Mouse (Mus musculus): ENCODE data around the gene Il12rb1.
"Not testable (repeated sequence)": the region's sequence is repeated elsewhere in the genome, so short reads cannot be mapped to it uniquely, and the experiment has no call there.

Gene Il12rb1

DNA sequence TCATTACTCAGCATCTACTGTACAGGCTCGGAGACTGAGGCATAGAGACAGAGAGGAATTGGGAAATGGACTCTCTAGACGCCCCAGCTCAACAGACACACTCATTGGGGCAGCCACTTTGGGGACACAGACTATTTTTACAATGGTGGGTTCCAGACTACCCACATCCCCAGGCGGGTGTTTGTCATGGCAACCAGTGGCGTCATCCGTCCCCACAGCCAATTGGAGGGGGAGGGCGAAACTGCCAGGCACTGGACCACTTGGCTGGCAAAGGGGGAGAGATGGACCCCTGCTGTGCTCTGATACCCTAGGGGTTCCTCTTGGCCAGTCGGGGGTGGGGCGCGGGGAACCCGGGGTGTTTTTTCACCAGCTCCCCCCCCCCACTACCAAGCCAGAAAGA, 7.6 kb upstream of the Il12rb1 start:
- DNase-seq (ENCODE audit: low read depth, low spot score) = no peak

DNA sequence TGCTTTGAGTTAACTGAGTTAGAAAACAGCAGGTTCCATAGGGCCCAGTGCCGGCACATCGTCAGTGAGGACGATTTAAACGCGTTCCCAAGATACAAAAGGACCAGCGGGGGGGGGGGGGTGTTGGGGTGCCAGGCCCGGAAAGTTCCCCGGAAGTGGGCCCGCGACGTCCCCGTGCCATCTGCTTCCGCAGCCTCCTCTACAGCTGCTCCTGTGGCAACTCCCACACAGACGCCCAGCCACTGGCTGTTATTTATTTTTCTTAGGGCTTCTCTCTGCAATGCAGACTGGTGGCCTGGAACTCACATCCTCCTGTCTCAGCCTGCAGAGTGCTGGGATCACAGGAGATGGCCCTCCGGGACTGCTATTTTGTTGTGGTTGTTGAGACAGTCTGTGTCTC, 7.1 kb upstream of the Il12rb1 start:
- no peak for DNase-seq (ENCODE audit: low read depth, low spot score)

- no peak for DNase-seq (ENCODE audit: low read depth, low spot score)
These were observed 6.4 kb upstream of the Il12rb1 start for GRCm38 (mm10) chr8:70801830-70802229.

DNA sequence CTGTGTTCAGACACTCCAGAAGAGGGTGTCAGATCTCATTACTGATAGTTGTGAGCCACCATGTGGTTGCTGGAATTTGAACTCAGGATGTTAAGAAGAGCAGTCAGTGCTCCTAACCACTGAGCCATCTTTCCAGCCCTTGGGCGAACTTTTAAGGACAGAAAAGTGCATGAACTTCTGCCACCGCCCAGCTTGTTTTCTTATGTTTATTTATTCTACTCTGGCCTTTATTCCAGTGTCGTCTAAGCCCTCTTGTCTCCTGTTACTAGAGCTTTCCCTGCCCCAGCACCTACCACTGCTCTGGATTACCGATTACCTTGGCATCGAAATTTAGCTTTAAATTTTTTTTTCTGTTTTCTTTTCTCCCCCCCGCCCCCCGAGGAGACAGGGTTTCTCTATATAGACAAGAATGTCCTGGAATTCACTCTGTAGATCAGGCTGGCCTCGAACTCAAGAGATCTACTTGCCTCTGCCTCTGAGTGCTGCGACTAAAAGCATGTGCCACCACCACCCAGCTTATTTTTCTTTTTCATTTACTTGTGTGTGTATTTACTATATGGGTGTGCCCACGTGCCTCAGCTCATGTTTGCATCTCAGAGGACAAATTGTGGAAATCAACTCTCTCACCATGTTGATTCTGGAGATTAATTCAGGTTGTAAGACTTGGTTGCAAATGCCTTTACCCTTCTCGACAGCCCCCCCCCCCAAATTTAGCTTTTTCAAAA, 5.3 kb upstream of the Il12rb1 start:
- no peak for DNase-seq (ENCODE audit: low read depth, low spot score)

- no peak for DNase-seq (ENCODE audit: low read depth, low spot score)
These were observed 4.3 kb upstream of the Il12rb1 start for GRCm38 (mm10) chr8:70803761-70804480.

DNA sequence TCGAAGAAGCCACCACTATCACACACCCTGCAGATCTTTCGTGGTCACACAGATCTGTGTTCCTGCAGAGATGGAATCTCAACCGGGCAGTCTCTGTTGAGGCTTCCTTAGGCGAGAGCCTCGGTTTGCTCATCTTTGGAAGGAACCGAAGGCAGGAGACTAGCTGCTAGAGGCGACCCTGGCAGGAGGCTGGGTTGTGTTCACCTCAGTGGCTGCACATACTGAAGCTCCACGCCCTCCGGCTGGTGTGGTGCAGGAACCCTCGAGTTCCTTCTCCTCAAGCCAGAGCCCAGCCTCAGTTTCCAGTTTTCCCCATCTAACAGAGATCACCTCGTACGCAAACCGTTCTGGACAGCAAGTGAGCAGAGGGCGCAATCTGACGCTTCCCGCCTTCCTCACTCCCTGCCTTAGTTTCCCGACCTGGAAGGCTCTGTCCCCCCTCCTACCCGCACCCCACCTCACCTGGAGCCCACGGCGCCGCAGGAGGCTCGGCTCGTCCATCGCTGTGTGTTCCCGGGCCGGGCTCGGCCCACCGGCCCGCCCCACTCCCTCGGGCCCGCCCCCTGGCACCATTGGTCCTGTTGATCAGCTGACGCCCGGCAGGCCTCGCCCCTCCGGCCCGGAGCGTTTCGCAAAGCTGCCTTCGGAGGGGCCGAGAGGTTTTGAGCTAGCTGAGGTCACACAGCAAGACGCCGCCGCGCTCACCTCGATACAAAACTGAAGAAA, 3.6 kb upstream of the Il12rb1 start, which contains the start of gene Mast3:
TSS of gene Mast3 (minus strand) at position 574 of the 726 bp plus-strand sequence.
- no peak for DNase-seq (ENCODE audit: low read depth, low spot score)

DNA sequence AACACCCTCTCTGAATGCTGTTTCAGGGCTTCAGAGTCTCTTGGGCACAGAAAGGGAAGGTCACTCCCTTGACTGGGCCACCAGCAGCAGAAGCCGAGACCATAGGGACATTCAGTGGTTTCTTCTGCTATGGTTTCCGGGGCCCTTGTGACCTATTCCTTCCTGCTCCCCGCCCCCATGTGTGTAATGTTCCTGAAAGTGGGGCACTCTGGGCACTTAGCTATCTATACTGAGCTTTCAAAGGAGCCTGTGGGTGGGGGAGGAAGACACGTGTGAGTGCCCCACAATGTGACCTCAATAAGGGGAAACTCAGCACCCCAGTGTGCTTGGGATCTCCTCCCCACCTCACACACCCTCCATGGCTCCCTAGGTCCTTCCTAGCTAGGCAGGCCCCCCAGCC, 1.7 kb upstream of the Il12rb1 start:
- no peak for DNase-seq (ENCODE audit: low read depth, low spot score)

GRCm38 (mm10) chr8:70807304-70807703, 945 bp upstream of the Il12rb1 start:
- no peak for DNase-seq (ENCODE audit: low read depth, low spot score)

GRCm38 (mm10) chr8:70808955-70809701, 879 bp downstream of the Il12rb1 start:
- no peak for DNase-seq (ENCODE audit: low read depth, low spot score)

DNA sequence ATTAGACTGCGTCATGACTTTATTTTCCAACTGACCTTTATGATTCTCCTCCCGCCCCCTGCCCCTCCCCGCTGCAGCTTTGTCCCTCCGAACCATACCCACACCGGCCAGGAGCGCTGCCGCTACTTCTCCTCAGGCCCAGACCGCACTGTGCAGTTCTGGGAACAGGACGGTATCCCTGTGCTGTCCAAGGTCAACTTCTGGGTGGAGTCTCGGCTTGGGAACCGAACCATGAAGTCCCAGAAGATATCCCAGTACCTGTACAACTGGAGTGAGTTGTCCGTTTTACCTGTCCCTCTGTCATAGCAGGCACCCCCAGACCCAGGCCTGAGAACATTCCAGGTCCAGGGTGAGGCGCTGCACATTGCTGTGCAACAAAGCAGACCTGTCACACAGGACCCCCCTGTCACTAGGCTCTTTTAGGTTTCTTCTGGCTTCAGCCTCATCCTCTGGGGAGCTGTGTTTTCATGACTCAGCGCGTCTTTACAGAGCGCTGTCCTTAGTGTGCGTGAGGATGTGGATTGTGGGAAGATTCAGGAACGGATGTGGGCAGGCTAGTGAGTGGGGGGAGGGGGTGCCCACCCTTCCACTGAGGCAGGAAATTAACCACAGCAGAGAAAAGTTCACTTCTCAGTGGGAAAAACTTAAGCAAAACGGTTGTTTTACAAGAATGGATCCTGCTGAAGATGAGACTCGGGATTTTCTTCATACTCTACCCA, 2.9 kb downstream of the Il12rb1 start:
- DNase-seq (ENCODE audit: low read depth, low spot score) = no peak

- DNase-seq (ENCODE audit: low read depth, low spot score) = no peak
These were observed 3.8 kb downstream of the Il12rb1 start for GRCm38 (mm10) chr8:70812055-70812454.

DNA sequence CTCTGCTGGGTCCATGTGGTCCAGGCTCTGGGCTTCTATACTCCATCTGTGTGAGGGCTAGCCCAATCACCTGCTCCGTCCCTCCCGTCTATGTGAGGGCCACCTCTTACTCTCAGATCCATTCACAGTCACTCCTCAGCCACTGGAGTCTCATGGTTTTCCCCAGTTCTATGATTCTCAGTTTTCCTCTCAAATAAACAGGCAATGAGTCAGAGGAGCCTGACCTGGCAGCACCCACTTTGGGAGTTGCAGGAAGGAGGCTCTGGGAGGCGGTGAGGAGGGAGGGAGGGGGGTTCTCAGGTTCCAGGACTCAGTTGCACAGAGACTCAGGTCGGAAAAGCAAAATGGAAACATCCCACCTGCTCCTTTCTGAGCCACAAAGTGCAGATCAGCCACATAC, 4.6 kb downstream of the Il12rb1 start:
- DNase-seq (ENCODE audit: low read depth, low spot score) = no peak

DNA sequence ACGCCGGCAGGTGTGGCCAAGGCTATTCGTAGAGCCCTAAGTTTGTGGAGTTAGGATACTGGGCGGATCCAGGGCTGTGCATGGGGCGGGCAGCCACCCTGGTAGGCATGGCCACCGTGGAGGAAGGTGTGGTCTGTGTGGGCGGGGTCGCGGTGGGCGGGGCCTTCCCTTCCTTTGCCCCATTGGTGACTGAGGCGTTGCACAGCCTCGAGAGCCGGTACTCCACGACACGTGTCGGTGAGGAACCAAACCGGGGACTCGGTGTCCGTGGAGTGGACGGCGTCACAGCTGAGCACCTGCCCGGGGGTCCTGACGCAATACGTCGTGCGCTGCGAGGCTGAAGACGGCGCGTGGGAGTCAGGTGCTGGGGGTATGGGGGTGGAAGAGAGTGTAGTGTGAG, 8.4 kb downstream of the Il12rb1 start:
- no peak for DNase-seq (ENCODE audit: low read depth, low spot score)

DNA sequence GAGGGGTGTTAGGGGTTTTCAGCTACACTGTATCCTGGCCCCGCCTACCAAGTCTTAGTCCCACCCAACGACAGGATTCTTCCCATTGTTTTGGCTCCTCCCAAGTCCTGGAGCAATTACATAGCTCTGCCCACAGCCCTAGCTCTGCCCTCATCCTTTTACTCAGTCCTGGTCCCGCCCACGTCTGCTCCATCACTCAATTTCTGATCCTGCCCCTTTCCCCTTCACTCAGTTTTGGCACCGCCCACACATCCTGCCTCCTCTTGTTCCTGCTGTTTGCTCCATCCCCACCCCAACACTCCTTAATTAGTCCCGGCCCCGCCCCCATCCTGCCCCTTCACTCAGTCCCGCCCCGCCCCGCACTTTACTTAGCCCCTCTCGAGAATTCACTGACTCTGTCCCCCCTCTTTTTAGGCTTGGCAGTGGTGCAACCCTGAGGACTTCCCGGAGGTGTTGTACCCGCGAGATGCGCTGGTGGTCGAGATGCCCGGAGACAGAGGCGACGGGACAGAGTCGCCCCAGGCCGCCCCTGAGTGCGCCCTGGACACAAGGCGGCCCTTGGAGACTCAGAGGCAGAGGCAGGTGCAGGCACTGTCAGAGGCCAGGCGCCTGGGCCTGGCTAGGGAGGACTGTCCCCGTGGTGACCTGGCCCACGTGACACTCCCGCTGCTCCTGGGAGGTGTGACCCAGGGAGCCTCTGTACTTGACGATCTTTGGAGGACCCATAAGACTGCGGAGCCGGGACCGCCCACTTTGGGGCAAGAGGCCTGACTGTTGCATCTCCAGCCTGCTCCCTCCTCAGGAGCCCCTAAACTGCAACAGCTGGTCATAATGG, 12.1 kb downstream of the Il12rb1 start:
- DNase-seq (ENCODE audit: low read depth, low spot score) = no peak

DNA sequence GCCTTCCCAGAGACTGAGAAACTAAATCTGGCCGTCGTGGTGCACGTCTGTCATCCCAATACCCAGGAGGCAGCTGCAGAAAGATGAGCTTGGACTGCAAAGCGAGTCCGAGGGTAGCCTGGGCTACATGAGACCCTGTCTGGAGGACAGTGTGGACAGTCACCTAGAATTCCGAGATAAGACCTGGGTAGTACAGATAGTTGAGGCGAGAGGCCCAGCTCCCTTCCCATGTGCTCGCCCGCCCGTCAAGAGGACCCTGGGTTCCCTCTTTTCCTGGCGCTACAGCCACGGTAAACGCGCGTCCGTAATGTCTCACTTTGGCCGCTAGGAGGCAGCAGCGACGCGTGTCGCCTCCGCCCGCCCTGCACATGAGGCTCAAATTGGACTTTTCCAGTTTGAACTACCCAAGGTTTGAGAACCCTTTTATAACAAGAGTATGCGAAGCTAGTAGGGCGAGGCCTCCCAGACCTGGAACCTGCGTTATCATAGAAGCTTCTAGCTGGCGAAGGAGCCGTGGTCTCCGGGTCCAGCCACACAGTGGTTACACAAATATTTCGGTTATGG, 13.2 kb downstream of the Il12rb1 start:
- DNase-seq (ENCODE audit: low read depth, low spot score) = no peak

- no peak for DNase-seq (ENCODE audit: low read depth, low spot score)
These were observed 13.7 kb downstream of the Il12rb1 start for GRCm38 (mm10) chr8:70821992-70822391.

DNA sequence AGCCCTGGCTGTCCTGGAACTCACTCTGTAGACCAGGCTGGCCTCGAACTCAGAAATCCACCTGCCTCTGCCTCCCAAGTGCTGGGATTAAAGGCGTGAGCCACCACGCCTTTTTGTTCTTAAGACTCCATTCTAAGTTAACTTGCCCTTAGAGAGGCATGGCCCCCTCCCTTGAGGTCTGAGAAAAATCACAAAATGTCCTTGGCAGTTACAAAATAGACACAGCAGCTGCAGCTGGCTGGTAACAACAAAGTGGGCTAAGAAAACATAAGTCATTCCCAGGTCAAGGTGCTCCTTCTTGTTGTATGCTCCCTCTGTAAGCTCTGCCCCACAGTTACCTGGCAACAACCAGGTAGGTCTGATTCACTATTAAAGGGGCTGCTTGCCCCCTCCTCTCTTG, 14.3 kb downstream of the Il12rb1 start:
- DNase-seq (ENCODE audit: low read depth, low spot score) = not testable (repeated sequence)

GRCm38 (mm10) chr8:70823802-70824201, 15.6 kb downstream of the Il12rb1 start:
- no peak for DNase-seq (ENCODE audit: low read depth, low spot score)

DNA sequence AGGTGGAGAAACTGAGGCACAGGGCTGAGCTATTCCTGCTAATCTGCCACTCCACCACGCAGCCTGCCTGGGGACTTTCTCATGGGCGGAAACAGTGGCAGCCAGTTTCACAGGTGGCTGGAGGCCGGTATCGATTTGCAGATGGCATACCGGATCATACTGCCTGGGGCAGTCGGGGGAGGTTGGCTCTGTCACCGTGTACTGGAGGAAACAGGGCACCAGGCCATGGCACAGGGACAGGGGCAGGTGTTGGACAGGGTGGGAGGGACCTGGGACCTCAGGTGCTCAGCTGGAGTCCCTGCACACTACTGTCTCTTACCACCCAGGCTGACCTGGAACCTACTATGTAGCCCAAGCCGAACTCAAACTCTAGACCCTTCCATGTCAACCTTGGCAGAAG, 17.6 kb downstream of the Il12rb1 start:
- DNase-seq (ENCODE audit: low read depth, low spot score) = no peak

GRCm38 (mm10) chr8:70827010-70827409, 18.8 kb downstream of the Il12rb1 start:
- DNase-seq (ENCODE audit: low read depth, low spot score) = no peak
